Mouse (Mus musculus) intestine, embryonic 15.5 days (tissue): Measurements from ENCODE around the gene Wdr89. TPM values are rescaled to one million over a fixed set of nuclear protein-coding genes. Genes with fewer than 3 reads are reported as not detected.
A peak's percentile ranks its signal among the peaks of the same experiment; 100 is the strongest.
"Not testable (repeated sequence)": the region's sequence is repeated elsewhere in the genome, so short reads cannot be mapped to it uniquely, and the experiment has no call there.

Experiments
- ATAC-seq: fragments of 200-750 bp; cut with Nextera tagmentation; 2 replicates; pipeline ENCODE4 v1.8.0; 2017; ENCODE audit warnings: moderate TSS enrichment, moderate library complexity
- H3K27ac ChIP-seq: fragments of 300-500 bp; sonication (generic); 2 replicates; pipeline ENCODE4 v1.5.1; 2015; ENCODE audit warnings: mild to moderate bottlenecking, inconsistent platforms
- H3K27me3 ChIP-seq: fragments of 300-500 bp; sonication (generic); replicated peaks from 2 replicates; pipeline ENCODE4 v1.6.1; 2015; ENCODE audit warnings: inconsistent platforms
- H3K36me3 ChIP-seq: fragments of 300-500 bp; sonication (generic); 2 replicates; pipeline ENCODE4 v1.6.1; 2015; ENCODE audit warnings: inconsistent platforms
- H3K4me1 ChIP-seq: fragments of 300-500 bp; sonication (generic); replicated peaks from 2 replicates; pipeline ENCODE4 v1.6.1; 2015; ENCODE audit warnings: inconsistent platforms
- H3K4me2 ChIP-seq: fragments of 300-500 bp; sonication (generic); replicated peaks from 2 replicates; pipeline ENCODE4 v1.6.1; 2015; ENCODE audit warnings: mild to moderate bottlenecking, inconsistent platforms
- H3K4me3 ChIP-seq: fragments of 300-500 bp; sonication (generic); replicated peaks from 2 replicates; pipeline ENCODE4 v1.5.1; 2015; ENCODE audit warnings: inconsistent platforms
- H3K9ac ChIP-seq: fragments of 300-500 bp; sonication (generic); 2 replicates; pipeline ENCODE4 v1.6.1; 2015; ENCODE audit warnings: inconsistent platforms
- H3K9me3 ChIP-seq: fragments of 300-500 bp; sonication (generic); 2 replicates; pipeline ENCODE4 v1.6.1; 2016; ENCODE audit warnings: inconsistent platforms
- WGBS: fragments of 180-500 bp; shearing (Covaris S2); methylation state at CpG from one replicate; pipeline ENCODE4 v1.1.7; 2015; 5-methylcytosine and 5-hydroxymethylcytosine counted together
- polyA plus RNA-seq: library from polyadenylated mRNA; unstranded; fragments of >200 nt; fragmentation: Nextera tagmentation; extraction: Ambion mirVana; gene quantifications from 2 replicates; pipeline ENCODE4 v1.2.1, GENCODE M21; 2015

Wdr89 gene
- polyA plus RNA-seq, result 11.0 and 12.6 TPM in 2 replicates

- Histone ChIP-seq H3K27ac (peak within 1 kb of the TSS; percentile 91), H3K36me3 (no peaks in the 10 kb centered on the region), H3K9ac (peak within 1 kb of the TSS; percentile 83), H3K4me2 (peak within 1 kb of the TSS; percentile 79), H3K9me3 (no peaks in the 10 kb centered on the region), H3K4me3 (peak within 1 kb of the TSS; percentile 75), H3K27me3 (no peaks in the 10 kb centered on the region), H3K4me1 (0 out of 2 replicates have a peak, but pooled peaks cover 5% of the 10 kb centered on the region)
- WGBS, result under 1% methylated on average over 55 of the region's 55 CpGs
- ATAC-seq, result peak; percentile 99
Measured at GRCm38 (mm10) chr12:75669258-75670106, at the start of gene Wdr89. Wdr89 (minus strand) TSS chr12:75669537.

GRCm38 (mm10) chr12:75713596-75713995 is 44.3 kb upstream of the Wdr89 start:
- no peak for ATAC-seq
- no peak overlapping the region for H3K4me2 ChIP-seq
- no peaks in the 10 kb centered on the region for H3K27me3 ChIP-seq
- 67% methylated on average over 9 of the region's 9 CpGs for WGBS
- no peak overlapping the region for H3K27ac ChIP-seq
- H3K4me1 ChIP-seq, result no peaks in the 10 kb centered on the region
- H3K4me3 ChIP-seq, result no peak overlapping the region
- no peaks in the 10 kb centered on the region for H3K36me3 ChIP-seq
- H3K9ac ChIP-seq, result no peak overlapping the region
- H3K9me3 ChIP-seq, result no peaks in the 10 kb centered on the region

GRCm38 (mm10) chr12:75712905-75713304 is 43.6 kb upstream of the Wdr89 start:
- H3K9me3 ChIP-seq, H3K4me3 ChIP-seq, H3K27me3 ChIP-seq, H3K9ac ChIP-seq, H3K27ac ChIP-seq, H3K4me2 ChIP-seq, H3K36me3 ChIP-seq, H3K4me1 ChIP-seq, ATAC-seq: not testable (repeated sequence)
- 88% methylated on average over 7 of the region's 7 CpGs for WGBS

GRCm38 (mm10) chr12:75710596-75711376 is 41.4 kb upstream of the Wdr89 start:
- Histone ChIP-seq H3K4me2 (no peak overlapping the region), H3K27ac (no peak overlapping the region), H3K9ac (no peak overlapping the region), H3K4me3 (no peak overlapping the region), H3K36me3 (no peaks in the 10 kb centered on the region), H3K27me3 (no peaks in the 10 kb centered on the region), H3K4me1 (no peaks in the 10 kb centered on the region), H3K9me3 (no peaks in the 10 kb centered on the region)
- ATAC-seq, result no peak
- 85% methylated on average over 9 of the region's 9 CpGs for WGBS

GRCm38 (mm10) chr12:75709506-75709905 is 40.2 kb upstream of the Wdr89 start:
- 77% methylated on average over 2 of the region's 2 CpGs for WGBS
- H3K9me3 ChIP-seq, result no peaks in the 10 kb centered on the region
- no peak overlapping the region for H3K27ac ChIP-seq
- H3K4me1 ChIP-seq, result no peaks in the 10 kb centered on the region
- H3K36me3 ChIP-seq, result no peaks in the 10 kb centered on the region
- no peak for ATAC-seq
- no peak overlapping the region for H3K4me3 ChIP-seq
- H3K9ac ChIP-seq, result no peak overlapping the region
- H3K27me3 ChIP-seq, result no peaks in the 10 kb centered on the region
- no peak overlapping the region for H3K4me2 ChIP-seq

- H3K9me3 ChIP-seq, result no peaks in the 10 kb centered on the region
- H3K4me1 ChIP-seq, result peaks cover 6% of the 10 kb centered on the region; the same call in 1 of the 2 replicates
- no peak overlapping the region for H3K9ac ChIP-seq
- 52% methylated on average over 7 of the region's 7 CpGs for WGBS
- H3K27ac ChIP-seq, result no peak overlapping the region
- no peak overlapping the region for H3K4me2 ChIP-seq
- no peaks in the 10 kb centered on the region for H3K27me3 ChIP-seq
- ATAC-seq, result peak; percentile 84
- H3K36me3 ChIP-seq, result no peaks in the 10 kb centered on the region
- no peak overlapping the region for H3K4me3 ChIP-seq
Measured at GRCm38 (mm10) chr12:75706670-75707069, 37.3 kb upstream of the Wdr89 start.

GRCm38 (mm10) chr12:75702739-75703122 is 33.4 kb upstream of the Wdr89 start:
- ATAC-seq, result no peak
- no peaks in the 10 kb centered on the region for H3K27me3 ChIP-seq
- H3K9ac ChIP-seq, result no peak overlapping the region
- no peak overlapping the region for H3K4me2 ChIP-seq
- peaks cover 13% of the 10 kb centered on the region for H3K4me1 ChIP-seq
- H3K36me3 ChIP-seq, result no peaks in the 10 kb centered on the region
- no peaks in the 10 kb centered on the region for H3K9me3 ChIP-seq
- H3K27ac ChIP-seq, result no peak overlapping the region
- no peak overlapping the region for H3K4me3 ChIP-seq
- WGBS, result 70% methylated on average over 3 of the region's 3 CpGs

GRCm38 (mm10) chr12:75702084-75702738 is 32.9 kb upstream of the Wdr89 start:
- Histone ChIP-seq H3K27ac (0 out of 2 replicates have a peak overlapping the region, but pooled peaks have one; percentile 2), H3K4me3 (0 out of 2 replicates have a peak overlapping the region, but pooled peaks have one; percentile 4)

GRCm38 (mm10) chr12:75701173-75702083 is 32.1 kb upstream of the Wdr89 start:
- H3K27me3 ChIP-seq, result no peaks in the 10 kb centered on the region
- peak; percentile 77 for ATAC-seq
- 27% methylated on average over 21 of the region's 21 CpGs for WGBS
- peaks cover 13% of the 10 kb centered on the region for H3K4me1 ChIP-seq
- H3K9me3 ChIP-seq, result no peaks in the 10 kb centered on the region
- H3K36me3 ChIP-seq, result no peaks in the 10 kb centered on the region
- peak overlapping the region; percentile 28; the same call in 1 of the 2 replicates for H3K9ac ChIP-seq
- H3K4me2 ChIP-seq, result peak overlapping the region; percentile 56
- H3K4me3 ChIP-seq, result 0 out of 2 replicates have a peak overlapping the region, but pooled peaks have one; percentile 4
- 0 out of 2 replicates have a peak overlapping the region, but pooled peaks have one; percentile 2 for H3K27ac ChIP-seq

More at GRCm38 (mm10) chr12:75702084-75702738, 32.9 kb upstream of the Wdr89 start:
- WGBS, result 60% methylated on average over 14 of the region's 14 CpGs
- peak overlapping the region; percentile 56 for H3K4me2 ChIP-seq
- H3K27me3 ChIP-seq, result no peaks in the 10 kb centered on the region
- no peaks in the 10 kb centered on the region for H3K36me3 ChIP-seq
- peaks cover 13% of the 10 kb centered on the region for H3K4me1 ChIP-seq
- peak; percentile 14; the same call in 1 of the 2 replicates for ATAC-seq
- no peaks in the 10 kb centered on the region for H3K9me3 ChIP-seq
- H3K9ac ChIP-seq, result peak overlapping the region; percentile 28; the same call in 1 of the 2 replicates

- ATAC-seq, result no peak
- Histone ChIP-seq H3K36me3 (no peaks in the 10 kb centered on the region), H3K4me1 (peaks cover 13% of the 10 kb centered on the region), H3K9me3 (no peaks in the 10 kb centered on the region), H3K27me3 (no peaks in the 10 kb centered on the region), H3K27ac (no peak overlapping the region), H3K4me2 (no peak overlapping the region), H3K9ac (no peak overlapping the region), H3K4me3 (no peak overlapping the region)
- WGBS, result 96% methylated on average over 3 of the region's 3 CpGs
Measured at GRCm38 (mm10) chr12:75698692-75699091, 29.4 kb upstream of the Wdr89 start.

- H3K36me3 ChIP-seq, H3K27me3 ChIP-seq, ATAC-seq, H3K4me3 ChIP-seq, H3K4me1 ChIP-seq, H3K4me2 ChIP-seq, H3K9ac ChIP-seq, H3K27ac ChIP-seq, H3K9me3 ChIP-seq: not testable (repeated sequence)
- 89% methylated on average over 1 of the region's 1 CpGs for WGBS
Measured at GRCm38 (mm10) chr12:75695845-75696244, 26.5 kb upstream of the Wdr89 start.
